Mouse (Mus musculus) brain, adult 2 months (tissue): ENCODE measurements around the gene Zik1.
A peak's percentile ranks its signal among the peaks of the same experiment; 100 is the strongest.

Experiments used
- DNase-seq: peaks from one replicate; pipeline ENCODE4 v3.0.0; 2011; ENCODE audit warnings: low read depth, low spot score

The Zik1 gene

GRCm38 (mm10) chr7:10494786-10495521 lies at the start of gene Zik1:
TSS of gene Zik1 (minus strand) at chr7:10495394.
- DNase-seq: peak; percentile 96

GRCm38 (mm10) chr7:10495578-10495977 lies 384 bp upstream of the Zik1 start:
- DNase-seq: no peak

GRCm38 (mm10) chr7:10480588-10481233 lies 14.5 kb downstream of the Zik1 start:
- peak; percentile 90 for DNase-seq

- no peak for DNase-seq
Observed at GRCm38 (mm10) chr7:10479813-10480212, 15.4 kb downstream of the Zik1 start.

GRCm38 (mm10) chr7:10458166-10458565 lies 37.0 kb downstream of the Zik1 start:
- DNase-seq: peak; percentile 72

GRCm38 (mm10) chr7:10443031-10443430 lies 52.2 kb downstream of the Zik1 start, which contains the start of gene Vmn1r67:
TSS of gene Vmn1r67 (plus strand) at chr7:10443331.
- DNase-seq: no peak
